Mouse (Mus musculus) hindbrain, embryonic 15.5 days (tissue): Measurements from ENCODE around the gene Tsga10. TPM values are rescaled to one million over a fixed set of nuclear protein-coding genes. Genes with fewer than 3 reads are reported as not detected.
A peak's percentile ranks its signal among the peaks of the same experiment; 100 is the strongest.
"Not testable (repeated sequence)": the region's sequence is repeated elsewhere in the genome, so short reads cannot be mapped to it uniquely, and the experiment has no call there.

Experiments
- ATAC-seq: fragments of 200-750 bp; cut with Nextera tagmentation; 2 replicates; pipeline ENCODE4 v1.8.0; 2017; ENCODE audit warnings: low read depth, moderate number of reproducible peaks, moderate TSS enrichment; ENCODE audit not compliant: low FRiP score
- H3K27ac ChIP-seq: fragments of 300-500 bp; sonication (generic); replicated peaks from 2 replicates; pipeline ENCODE4 v1.5.1; 2015; ENCODE audit warnings: mild to moderate bottlenecking, inconsistent platforms
- H3K27me3 ChIP-seq: fragments of 300-500 bp; sonication (generic); 2 replicates; pipeline ENCODE4 v1.6.1; 2015; ENCODE audit warnings: control low read depth, inconsistent platforms
- H3K36me3 ChIP-seq: fragments of 300-500 bp; sonication (generic); 2 replicates; pipeline ENCODE4 v1.6.1; 2015; ENCODE audit warnings: control low read depth, inconsistent platforms
- H3K4me1 ChIP-seq: fragments of 300-500 bp; sonication (generic); replicated peaks from 2 replicates; pipeline ENCODE4 v1.6.1; 2015; ENCODE audit warnings: control low read depth, inconsistent platforms
- H3K4me2 ChIP-seq: fragments of 300-500 bp; sonication (generic); 2 replicates; pipeline ENCODE4 v1.6.1; 2015; ENCODE audit warnings: moderate library complexity, mild to moderate bottlenecking, inconsistent platforms
- H3K4me3 ChIP-seq: fragments of 300-500 bp; sonication (generic); 2 replicates; pipeline ENCODE4 v1.5.1; 2015; ENCODE audit warnings: mild to moderate bottlenecking, inconsistent platforms
- H3K9ac ChIP-seq: fragments of 300-500 bp; sonication (generic); 2 replicates; pipeline ENCODE4 v1.6.1; 2015; ENCODE audit warnings: inconsistent platforms
- H3K9me3 ChIP-seq: fragments of 300-500 bp; sonication (generic); 2 replicates; pipeline ENCODE4 v1.6.1; 2016; ENCODE audit warnings: control low read depth, inconsistent platforms
- WGBS: fragments of 180-500 bp; shearing (Covaris S2); methylation state at CpG from one replicate; pipeline ENCODE4 v1.1.7; 2015; 5-methylcytosine and 5-hydroxymethylcytosine counted together
- polyA plus RNA-seq: library from polyadenylated mRNA; unstranded; fragments of >200 nt; fragmentation: Nextera tagmentation; extraction: Ambion mirVana; gene quantifications from 2 replicates; pipeline ENCODE4 v1.2.1, GENCODE M21; 2015

Gene Tsga10
- polyA plus RNA-seq, 1 experiment from 2014 or later, result 15.6 TPM

- Histone ChIP-seq H3K9ac (no peak overlapping the region), H3K4me2 (no peak overlapping the region), H3K27me3 (no peaks in the 10 kb centered on the region), H3K36me3 (peaks cover 17% of the 10 kb centered on the region), H3K4me1 (no peaks in the 10 kb centered on the region), H3K4me3 (no peak overlapping the region), H3K27ac (no peak overlapping the region), H3K9me3 (no peaks in the 10 kb centered on the region)
- whole genome bisulfite sequencing, result 67% methylated on average over 2 of the region's 2 CpGs
- no peak for ATAC-seq
Observed at GRCm38 (mm10) chr1:37831681-37832080, 34.5 kb downstream of the Tsga10 start.

GRCm38 (mm10) chr1:37802291-37802690, 63.9 kb downstream of the Tsga10 start:
- H3K9ac ChIP-seq, H3K9me3 ChIP-seq, H3K4me1 ChIP-seq, H3K27ac ChIP-seq, H3K27me3 ChIP-seq, H3K36me3 ChIP-seq, H3K4me2 ChIP-seq, H3K4me3 ChIP-seq, ATAC-seq: not testable (repeated sequence)
- WGBS, result 65% methylated on average over 1 of the region's 1 CpGs

GRCm38 (mm10) chr1:37800298-37800697, 65.9 kb downstream of the Tsga10 start:
- Histone ChIP-seq H3K4me3 (no peak overlapping the region), H3K4me1 (no peaks in the 10 kb centered on the region), H3K9me3 (no peaks in the 10 kb centered on the region), H3K4me2 (no peak overlapping the region), H3K27ac (no peak overlapping the region), H3K36me3 (no peaks in the 10 kb centered on the region), H3K27me3 (no peaks in the 10 kb centered on the region), H3K9ac (no peak overlapping the region)
- no peak for ATAC-seq
- WGBS, result 94% methylated on average over 2 of the region's 2 CpGs

- no peak for ATAC-seq
- no peaks in the 10 kb centered on the region for H3K36me3 ChIP-seq
- H3K4me3 ChIP-seq, result no peak overlapping the region
- H3K9me3 ChIP-seq, result no peaks in the 10 kb centered on the region
- no peak overlapping the region for H3K27ac ChIP-seq
- H3K4me1 ChIP-seq, result no peaks in the 10 kb centered on the region
- H3K27me3 ChIP-seq, result no peaks in the 10 kb centered on the region
- WGBS, result 83% methylated on average over 3 of the region's 3 CpGs
- no peak overlapping the region for H3K4me2 ChIP-seq
- H3K9ac ChIP-seq, result no peak overlapping the region
Observed at GRCm38 (mm10) chr1:37799505-37799904, 66.7 kb downstream of the Tsga10 start.

GRCm38 (mm10) chr1:37759407-37759806, 106.8 kb downstream of the Tsga10 start:
- Histone ChIP-seq H3K27me3 (no peaks in the 10 kb centered on the region), H3K9me3 (no peaks in the 10 kb centered on the region)

GRCm38 (mm10) chr1:37744650-37745259, 121.5 kb downstream of the Tsga10 start:
- no peak overlapping the region for H3K27ac ChIP-seq
- H3K27me3 ChIP-seq, result no peaks in the 10 kb centered on the region
- 80% methylated on average over 9 of the region's 9 CpGs for whole genome bisulfite sequencing
- no peak for ATAC-seq
- no peak overlapping the region for H3K4me3 ChIP-seq
- no peaks in the 10 kb centered on the region for H3K9me3 ChIP-seq
- no peaks in the 10 kb centered on the region for H3K36me3 ChIP-seq
- H3K4me2 ChIP-seq, result no peak overlapping the region
- H3K9ac ChIP-seq, result no peak overlapping the region
- peaks cover 10% of the 10 kb centered on the region for H3K4me1 ChIP-seq

More at GRCm38 (mm10) chr1:37759407-37759806, 106.8 kb downstream of the Tsga10 start:
- H3K27ac ChIP-seq, result no peak overlapping the region
- no peak for ATAC-seq
- no peak overlapping the region for H3K4me2 ChIP-seq
- no peak overlapping the region for H3K9ac ChIP-seq
- no peak overlapping the region for H3K4me3 ChIP-seq
- H3K36me3 ChIP-seq, result no peaks in the 10 kb centered on the region
- H3K4me1 ChIP-seq, result no peaks in the 10 kb centered on the region

GRCm38 (mm10) chr1:37742602-37743270, 123.5 kb downstream of the Tsga10 start:
- Histone ChIP-seq H3K4me1 (peaks cover 10% of the 10 kb centered on the region), H3K36me3 (no peaks in the 10 kb centered on the region), H3K9ac (0 out of 2 replicates have a peak overlapping the region, but pooled peaks have one; percentile 25), H3K4me2 (peak overlapping the region; percentile 33), H3K27ac (peak overlapping the region; percentile 66), H3K4me3 (no peak overlapping the region), H3K9me3 (no peaks in the 10 kb centered on the region), H3K27me3 (no peaks in the 10 kb centered on the region)
- 25% methylated on average over 14 of the region's 14 CpGs for WGBS
- ATAC-seq, result 0 out of 2 replicates have a peak, but pooled peaks have one; percentile 38

GRCm38 (mm10) chr1:37742126-37742525, 124.1 kb downstream of the Tsga10 start:
- no peak overlapping the region for H3K4me3 ChIP-seq
- no peaks in the 10 kb centered on the region for H3K9me3 ChIP-seq
- 55% methylated on average over 11 of the region's 11 CpGs for WGBS
- H3K4me1 ChIP-seq, result peaks cover 10% of the 10 kb centered on the region
- H3K27me3 ChIP-seq, result no peaks in the 10 kb centered on the region
- no peak overlapping the region; the same call in 1 of the 2 replicates for H3K27ac ChIP-seq
- H3K36me3 ChIP-seq, result no peaks in the 10 kb centered on the region
- 0 out of 2 replicates have a peak overlapping the region, but pooled peaks have one; percentile 33 for H3K4me2 ChIP-seq
- ATAC-seq, result no peak
- no peak overlapping the region for H3K9ac ChIP-seq

- Histone ChIP-seq H3K4me2 (no peak overlapping the region), H3K9ac (no peak overlapping the region), H3K27ac (no peak overlapping the region), H3K36me3 (no peaks in the 10 kb centered on the region), H3K4me1 (peaks cover 10% of the 10 kb centered on the region), H3K27me3 (no peaks in the 10 kb centered on the region), H3K4me3 (no peak overlapping the region), H3K9me3 (no peaks in the 10 kb centered on the region)
- 84% methylated on average over 8 of the region's 8 CpGs for WGBS
- ATAC-seq, result no peak
Observed at GRCm38 (mm10) chr1:37740161-37740802, 125.9 kb downstream of the Tsga10 start.

- Histone ChIP-seq H3K36me3 (no peaks in the 10 kb centered on the region), H3K27ac (no peak overlapping the region), H3K27me3 (no peaks in the 10 kb centered on the region), H3K9ac (no peak overlapping the region), H3K4me3 (no peak overlapping the region), H3K9me3 (no peaks in the 10 kb centered on the region), H3K4me2 (no peak overlapping the region), H3K4me1 (peaks cover 10% of the 10 kb centered on the region)
- WGBS, result 74% methylated on average over 2 of the region's 2 CpGs
- no peak for ATAC-seq
Observed at GRCm38 (mm10) chr1:37738895-37739294, 127.3 kb downstream of the Tsga10 start.

GRCm38 (mm10) chr1:37737045-37737444, 129.2 kb downstream of the Tsga10 start:
- no peaks in the 10 kb centered on the region for H3K4me1 ChIP-seq
- no peaks in the 10 kb centered on the region for H3K27me3 ChIP-seq
- no peak for ATAC-seq
- H3K36me3 ChIP-seq, result no peaks in the 10 kb centered on the region
- no peak overlapping the region for H3K4me3 ChIP-seq
- H3K4me2 ChIP-seq, result no peak overlapping the region
- H3K27ac ChIP-seq, result no peak overlapping the region
- WGBS, result 87% methylated on average over 4 of the region's 4 CpGs
- H3K9me3 ChIP-seq, result no peaks in the 10 kb centered on the region
- no peak overlapping the region for H3K9ac ChIP-seq

GRCm38 (mm10) chr1:37735932-37736331, 130.3 kb downstream of the Tsga10 start:
- H3K4me3 ChIP-seq, result no peak overlapping the region
- H3K9ac ChIP-seq, result no peak overlapping the region
- no peaks in the 10 kb centered on the region for H3K27me3 ChIP-seq
- H3K9me3 ChIP-seq, result no peaks in the 10 kb centered on the region
- WGBS, result 95% methylated on average over 5 of the region's 5 CpGs
- no peak for ATAC-seq
- H3K4me1 ChIP-seq, result no peaks in the 10 kb centered on the region
- no peaks in the 10 kb centered on the region for H3K36me3 ChIP-seq
- H3K4me2 ChIP-seq, result no peak overlapping the region
- H3K27ac ChIP-seq, result no peak overlapping the region
